Mouse (Mus musculus): ENCODE data around the gene Rgs7.

GRCm38 (mm10) chr1:175391894-175392293 is 100.4 kb downstream of the Rgs7 start:
- TF ChIP-seq POLR2A (IDR thresholded peaks at IDR 0.05; ENCODE audit: control insufficient read depth, extremely low read depth, insufficient read depth, low read length, poor library complexity) (no peak), CTCF (IDR thresholded peaks at IDR 0.05; ENCODE audit: borderline replicate concordance, control insufficient read depth, extremely low read depth, insufficient read depth, low read length, poor library complexity) (no peak)
